Mouse (Mus musculus) central nervous system, embryonic 14 days (tissue): ENCODE measurements around the gene Fcho2. TPM values are rescaled to one million over a fixed set of nuclear protein-coding genes. Genes with fewer than 3 reads are reported as not detected.

Source experiments
- polyA plus RNA-seq: library from polyadenylated mRNA; depleted of rRNA; stranded (reverse); fragments of >200 nt; gene quantifications from 2 replicates; pipeline ENCODE4 v1.2.3, GENCODE M21; 2012; rRNA removed

The Fcho2 gene
- 28.7 and 30.6 TPM in 2 replicates for polyA plus RNA-seq

GRCm38 (mm10) chr13:98815147-98815785, at the start of gene Fcho2:
Fcho2 (minus strand) TSS chr13:98815449.

GRCm38 (mm10) chr13:98694773-98695314, 120.4 kb downstream of the Fcho2 start, which contains the start of gene Tmem171:
Tmem171 (minus strand) TSS chr13:98694834.

Other genes with a start within 250 kb of the Fcho2 start
- not detected in 2 replicates for gene Tmem174, start 178.0 kb downstream of the Fcho2 start, polyA plus RNA-seq
- gene Tmem171, start 120.6 kb downstream of the Fcho2 start, polyA plus RNA-seq, result 0.09 and 0.24 TPM in 2 replicates
- 53.8 and 60.4 TPM in 2 replicates for gene Tnpo1, start 110.9 kb upstream of the Fcho2 start, polyA plus RNA-seq
- gene 1700024P04Rik, start 169.1 kb upstream of the Fcho2 start, polyA plus RNA-seq, result not detected in 2 replicates